Mouse (Mus musculus) thymus, adult 2 months (tissue): ENCODE data around the gene Igsf6.

ENCODE experiments used
- CTCF ChIP-seq: fragments of 200-500 bp; IDR thresholded peaks from 2 replicates; pipeline ENCODE4 v1.5.1; 2012; ENCODE audit warnings: mild to moderate bottlenecking, control low read depth, low read length, moderate library complexity, borderline replicate concordance; ENCODE audit not compliant: control insufficient read depth, poor library complexity, insufficient read depth; ENCODE audit errors: extremely low read depth
- POLR2A ChIP-seq: fragments of 200-500 bp; IDR thresholded peaks from 2 replicates; pipeline ENCODE4 v1.6.1; 2012; ENCODE audit warnings: mild to moderate bottlenecking, low read length, control low read depth, moderate library complexity; ENCODE audit not compliant: control insufficient read depth, poor library complexity, insufficient read depth; ENCODE audit errors: extremely low read depth

- TF ChIP-seq POLR2A: no peak
- TF ChIP-seq CTCF: no peak
These were observed 37.4 kb upstream of the Igsf6 start for GRCm38 (mm10) chr7:121111762-121112161.
